Mouse (Mus musculus) Patski (cell line): ENCODE measurements around the gene Chchd6. TPM values are rescaled to one million over a fixed set of nuclear protein-coding genes. Genes with fewer than 3 reads are reported as not detected.

ENCODE experiments used
- ATAC-seq: fragments of 100-300 bp; one replicate; pipeline ENCODE4 v1.8.0; 2021
- CTCF ChIA-PET: fragments of 350-600 bp; sonication (Branson Sonifier 250); formaldehyde crosslinking; loops from one replicate; lab custom pipeline; 2022; ENCODE audit warnings: inconsistent platforms; lab: Charles Lee
- POLR2A ChIA-PET: fragments of 350-600 bp; sonication (Branson Sonifier 250); formaldehyde crosslinking; loops from one replicate; lab custom pipeline; 2022; ENCODE audit warnings: antibody characterized with exemption, inconsistent platforms; lab: Charles Lee
- DNase-seq: peaks from one replicate; pipeline ENCODE4 v3.0.0-alpha.2; 2011; ENCODE audit warnings: low read depth, low spot score
- H3K27me3 ChIP-seq: fragments of 371-371 bp; one replicate; pipeline ENCODE4 v1.5.1; 2021
- CTCF ChIP-seq: fragments of 100-300 bp; IDR thresholded peaks from one replicate; pipeline ENCODE4 v1.5.1; 2021
- in situ Hi-C: fragments of 300-500 bp; cut with MboI; formaldehyde crosslinking; loops from 3 replicates; pipeline ENCODE4 v1.11.1; 2018; ENCODE audit warnings: low pct_unique_long_range_greater_than_20kb, mixed read lengths
- polyA plus RNA-seq: library from polyadenylated mRNA; unstranded; gene quantifications from one replicate; pipeline ENCODE4 v1.2.3, GENCODE M21; 2021

Chchd6 gene
- polyA plus RNA-seq, 1 experiment from 2014 or later: 53.2 TPM

- H3K27me3 ChIP-seq: peaks cover 18% of the 10 kb centered on the region
- CTCF ChIA-PET: interaction anchor here (0.7 kb wide), 1 partner anchor 11 kb away, joined by 3 read pairs; no protein-coding TSS in a partner anchor
- DNase-seq: no peak
- POLR2A ChIA-PET: no interaction called here
- in situ Hi-C loops: loop anchor here (5.0 kb wide), 1 partner anchor 696 kb away; no protein-coding TSS in a partner anchor
- no peak for ATAC-seq
- no peak for TF ChIP-seq CTCF
Measured at GRCm38 (mm10) chr6:89628045-89628785, 32.8 kb upstream of the Chchd6 start.

GRCm38 (mm10) chr6:89622647-89623046 lies 27.2 kb upstream of the Chchd6 start:
- in situ Hi-C loops: no loop called here
- ChIA-PET POLR2A (no interaction called here), CTCF (interaction anchor here (1.6 kb wide), 1 partner anchor 10 kb away, joined by 4 read pairs; no protein-coding TSS in a partner anchor)
- no peak for TF ChIP-seq CTCF
- H3K27me3 ChIP-seq: peaks cover 18% of the 10 kb centered on the region
- DNase-seq (no peak), ATAC-seq (no peak)

- DNase-seq: no peak
- in situ Hi-C loops: no loop called here
- CTCF ChIA-PET: no interaction called here
- peaks cover 16% of the 10 kb centered on the region for H3K27me3 ChIP-seq
- no peak for ATAC-seq
- POLR2A ChIA-PET: no interaction called here
- TF ChIP-seq CTCF: no peak
Measured at GRCm38 (mm10) chr6:89615373-89615755, 19.9 kb upstream of the Chchd6 start.

GRCm38 (mm10) chr6:89614596-89615372 lies 19.3 kb upstream of the Chchd6 start:
- no peak for TF ChIP-seq CTCF
- ChIA-PET CTCF (interaction anchor here (1.0 kb wide), 1 partner anchor 17 kb away, joined by 4 read pairs; no protein-coding TSS in a partner anchor), POLR2A (interaction anchor here (0.7 kb wide), 1 partner anchor 44 kb away, joined by 6 read pairs; no protein-coding TSS in a partner anchor)
- peaks cover 18% of the 10 kb centered on the region for H3K27me3 ChIP-seq
- no peak for ATAC-seq
- no peak for DNase-seq
- in situ Hi-C loops: no loop called here

- ChIA-PET POLR2A (no interaction called here), CTCF (interaction anchor here (1.0 kb wide), 1 partner anchor 18 kb away, joined by 4 read pairs; no protein-coding TSS in a partner anchor)
- in situ Hi-C loops: no loop called here
- peaks cover 18% of the 10 kb centered on the region for H3K27me3 ChIP-seq
- ATAC-seq (no peak), DNase-seq (no peak)
- TF ChIP-seq CTCF: no peak
Measured at GRCm38 (mm10) chr6:89614107-89614471, 18.6 kb upstream of the Chchd6 start.

- POLR2A ChIA-PET: no interaction called here
- H3K27me3 ChIP-seq: peaks cover 18% of the 10 kb centered on the region
- CTCF ChIA-PET: interaction anchor here (1.0 kb wide), 1 partner anchor 19 kb away, joined by 4 read pairs; no protein-coding TSS in a partner anchor
- TF ChIP-seq CTCF: no peak
- no peak for ATAC-seq
- no peak for DNase-seq
- in situ Hi-C loops: no loop called here
Measured at GRCm38 (mm10) chr6:89613336-89614106, 18.1 kb upstream of the Chchd6 start.

GRCm38 (mm10) chr6:89607999-89608398 lies 12.5 kb upstream of the Chchd6 start:
- peaks cover 18% of the 10 kb centered on the region for H3K27me3 ChIP-seq
- peak; percentile 57 for TF ChIP-seq CTCF
- ATAC-seq (no peak), DNase-seq (no peak)
- ChIA-PET POLR2A (no interaction called here), CTCF (interaction anchor here (0.8 to 1.5 kb wide), 4 partner anchors 10 to 51 kb away, joined by 3 to 4 read pairs (median 3); no protein-coding TSS in a partner anchor)
- in situ Hi-C loops: no loop called here

- in situ Hi-C loops: no loop called here
- peaks cover 9% of the 10 kb centered on the region for H3K27me3 ChIP-seq
- ATAC-seq: no peak
- no peak for TF ChIP-seq CTCF
- no peak for DNase-seq
- ChIA-PET POLR2A (no interaction called here), CTCF (no interaction called here)
Measured at GRCm38 (mm10) chr6:89606096-89606495, 10.6 kb upstream of the Chchd6 start.

GRCm38 (mm10) chr6:89596510-89596909 lies 1.1 kb upstream of the Chchd6 start:
- CTCF ChIA-PET: no interaction called here
- POLR2A ChIA-PET: no interaction called here
- ATAC-seq (no peak), DNase-seq (no peak)
- H3K27me3 ChIP-seq: peaks cover 5% of the 10 kb centered on the region
- no peak for TF ChIP-seq CTCF
- in situ Hi-C loops: no loop called here

- ATAC-seq: no peak
- TF ChIP-seq CTCF: no peak
- in situ Hi-C loops: no loop called here
- ChIA-PET CTCF (no interaction called here), POLR2A (no interaction called here)
- H3K27me3 ChIP-seq: peaks cover 5% of the 10 kb centered on the region
- DNase-seq: no peak
Measured at GRCm38 (mm10) chr6:89595777-89596146, 310 bp upstream of the Chchd6 start.
